Mouse (Mus musculus): ENCODE measurements around the gene Mapkap1.

DNA sequence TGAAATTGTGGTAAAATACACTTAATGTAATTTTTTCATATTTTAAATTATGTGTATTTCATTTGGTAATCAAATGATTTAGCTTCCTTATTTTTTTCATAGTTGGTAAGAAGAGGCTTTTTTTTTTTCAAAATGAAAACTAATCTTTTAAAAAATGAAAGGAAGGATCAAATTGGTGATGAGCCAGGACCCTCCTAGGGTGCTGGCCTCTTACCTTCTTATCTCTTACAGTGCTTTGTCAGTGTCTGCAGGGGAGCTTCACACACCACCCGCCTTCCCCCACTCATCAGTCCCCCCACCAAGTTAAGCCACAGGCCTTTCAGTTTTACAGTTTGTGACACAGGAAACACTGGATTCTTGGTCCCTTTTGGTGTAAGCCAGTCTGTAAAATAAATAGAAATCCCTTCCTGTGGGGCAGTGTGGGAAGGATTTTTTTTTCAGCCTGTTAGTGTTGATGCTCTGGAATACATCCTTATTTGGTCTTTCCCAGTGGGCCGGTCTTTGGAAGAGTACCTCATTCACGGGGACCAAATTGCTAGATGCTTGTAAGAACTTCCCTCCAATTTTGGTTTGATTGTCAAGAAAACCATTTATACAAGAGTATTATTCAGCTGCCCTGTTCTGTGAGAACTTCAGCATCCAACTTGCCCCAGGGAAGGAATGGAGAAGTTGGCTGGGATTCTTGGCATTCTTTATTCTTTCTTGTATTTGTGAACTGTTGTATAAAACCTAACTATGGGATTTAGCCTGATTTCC is 97.6 kb downstream of the Mapkap1 start:
- TF ChIP-seq CTCF (conservative IDR thresholded peaks at IDR 0.05; ENCODE audit: insufficient read depth, insufficient read length, low read depth, low read length) (no peak), POLR2A (IDR thresholded peaks at IDR 0.05; ENCODE audit: low read depth, low read length) (no peak)
